Mouse (Mus musculus): ENCODE data around the gene Nck1. TPM values are rescaled to one million over a fixed set of nuclear protein-coding genes. Genes with fewer than 3 reads are reported as not detected.

Nck1 gene
- total and polyA plus RNA-seq, 3 experiments: 16.7 to 27.4 (median 25.2) TPM

- DNase-seq (ENCODE audit: extremely low read depth): no peak
- Histone ChIP-seq H3K9me3 (replicated peaks; ENCODE audit: low read length) (no peaks in the 10 kb centered on the region), H3K27ac (ENCODE audit: insufficient read depth, low read depth) (no peak overlapping the region), H3K4me3 (replicated peaks in 1 of 3; ENCODE audit: low read depth in 2 of 3, low read length in 2 of 3, poor library complexity in 1 of 3) (no peak overlapping the region), H3K36me3 (replicated peaks in 1 of 2; ENCODE audit: control insufficient read depth in 1 of 2, insufficient read depth in 1 of 2, low read length in 1 of 2) (peaks cover 6 to 42% of the 10 kb centered on the region in 2 experiments), H3K79me2 (replicated peaks; ENCODE audit: control insufficient read depth, extremely low read depth, insufficient read depth, poor library complexity, severe bottlenecking) (no peaks in the 10 kb centered on the region), H3K9ac (ENCODE audit: insufficient read depth, low read depth) (no peak overlapping the region), H3K27me3 (replicated peaks) (no peaks in the 10 kb centered on the region), H3K4me1 (ENCODE audit: control insufficient read depth in 1 of 2, insufficient read depth in 2 of 2) (no peaks in the 10 kb centered on the region), H3K4me2 (ENCODE audit: insufficient read depth, low read depth, poor library complexity, severe bottlenecking) (no peak overlapping the region)
- no peak for TF ChIP-seq MXI1 (IDR thresholded peaks at IDR 0.05; ENCODE audit: low read depth, low read length)
- no peak for TF ChIP-seq NRF1 (IDR thresholded peaks at IDR 0.05; ENCODE audit: low read depth, low read length)
- TF ChIP-seq IRF4 (IDR thresholded peaks at IDR 0.05; ENCODE audit: low read depth, low read length): no peak
- dilution Hi-C loops (cut with MboI; ENCODE audit: extremely low pct_ligation_motif_present, extremely low pct_unique_long_range_greater_than_20kb, low sequenced_read_pairs): no loop called here
- in situ Hi-C loops (cut with MboI; ENCODE audit: low pct_ligation_motif_present, low pct_unique_long_range_greater_than_20kb, low sequenced_read_pairs): loop anchor here (25.0 kb wide), 1 partner anchor 442 kb away; no protein-coding TSS in a partner anchor
Measured at GRCm38 (mm10) chr9:100470228-100470627, 75.7 kb downstream of the Nck1 start.

- Histone ChIP-seq H3K4me1 (ENCODE audit: control insufficient read depth in 1 of 2, insufficient read depth in 2 of 2) (no peaks in the 10 kb centered on the region), H3K79me2 (replicated peaks; ENCODE audit: control insufficient read depth, extremely low read depth, insufficient read depth, poor library complexity, severe bottlenecking) (no peaks in the 10 kb centered on the region), H3K4me3 (replicated peaks in 1 of 3; ENCODE audit: low read depth in 2 of 3, low read length in 2 of 3, poor library complexity in 1 of 3) (no peak overlapping the region), H3K9ac (ENCODE audit: insufficient read depth, low read depth) (no peak overlapping the region), H3K4me2 (ENCODE audit: insufficient read depth, low read depth, poor library complexity, severe bottlenecking) (no peak overlapping the region), H3K27ac (ENCODE audit: insufficient read depth, low read depth) (no peak overlapping the region), H3K27me3 (replicated peaks) (no peaks in the 10 kb centered on the region), H3K9me3 (replicated peaks; ENCODE audit: low read length) (no peaks in the 10 kb centered on the region), H3K36me3 (replicated peaks in 1 of 2; ENCODE audit: control insufficient read depth in 1 of 2, insufficient read depth in 1 of 2, low read length in 1 of 2) (peaks cover 6 to 42% of the 10 kb centered on the region in 2 experiments)
- in situ Hi-C loops (cut with MboI; ENCODE audit: low pct_ligation_motif_present, low pct_unique_long_range_greater_than_20kb, low sequenced_read_pairs) (loop anchor here (25.0 kb wide), 1 partner anchor 443 kb away; no protein-coding TSS in a partner anchor), dilution Hi-C loops (cut with MboI; ENCODE audit: extremely low pct_ligation_motif_present, extremely low pct_unique_long_range_greater_than_20kb, low sequenced_read_pairs) (no loop called here)
- TF ChIP-seq UBTF (IDR thresholded peaks at IDR 0.05; ENCODE audit: low read depth, low read length) (no peak), POLR2AphosphoS2 (IDR thresholded peaks at IDR 0.05; ENCODE audit: low read depth, low read length) (no peak), POLR2A (IDR thresholded peaks at IDR 0.05; ENCODE audit: low read depth, low read length) (no peak), ELF1 (IDR thresholded peaks at IDR 0.05; ENCODE audit: low read depth, low read length) (no peak), ETS1 (conservative IDR thresholded peaks at IDR 0.05; ENCODE audit: low read depth, low read length) (no peak), ZC3H11A (IDR thresholded peaks at IDR 0.05; ENCODE audit: low read depth, low read length) (no peak), SMC3 (IDR thresholded peaks at IDR 0.05; ENCODE audit: low read depth, low read length) (no peak), ZMIZ1 (IDR thresholded peaks at IDR 0.05; ENCODE audit: low read depth, low read length) (no peak), ZNF384 (IDR thresholded peaks at IDR 0.05; ENCODE audit: low read depth, low read length) (no peak), CHD2 (IDR thresholded peaks at IDR 0.05; ENCODE audit: low read length) (no peak), HCFC1 (IDR thresholded peaks at IDR 0.05; ENCODE audit: low read depth, low read length) (no peak), ZKSCAN1 (IDR thresholded peaks at IDR 0.05; ENCODE audit: borderline replicate concordance, low read depth, low read length) (no peak), MAFK (IDR thresholded peaks at IDR 0.05; ENCODE audit: insufficient replicate concordance, low read length) (no peak), RCOR1 (conservative IDR thresholded peaks at IDR 0.05; ENCODE audit: low read depth, low read length) (no peak), MYC (IDR thresholded peaks at IDR 0.05; ENCODE audit: low read depth, low read length) (no peak)
- DNase-seq (ENCODE audit: extremely low read depth): no peak
Measured at GRCm38 (mm10) chr9:100469681-100470080, 76.3 kb downstream of the Nck1 start.
